In genomic region chr4:108032352-108032849, GRCm38 (mm10) we compare ENCODE assay signal across 9 mouse cellular contexts.
DNase-seq lines count a peak whose midpoint lies in the region; ATAC-seq and TF ChIP-seq lines count a peak whose summit lies in the region.
"Had no signal": no experiment of that assay in that cellular context is flagged by ENCODE, and none has a peak within 500 bp of the region (broad histone marks: within the 10 kb centered on the region; RNA-seq: fewer than 3 reads in every experiment).

No protein-coding gene starts in this region.

- no peak for TF ChIP-seq CTCF in left cerebral cortex, adult 2 months (IDR thresholded peaks at IDR 0.05)
- TF ChIP-seq CTCF in embryonic fibroblast, embryonic 13.5 days (IDR thresholded peaks at IDR 0.05; ENCODE audit: borderline replicate concordance, insufficient read depth, low read length) = no peak

- peak overlapping the region; percentile 67; the same call in 1 of the 2 replicates for H3K9ac ChIP-seq in intestine, embryonic 16.5 days (ENCODE audit: low read depth, low read length)
- H3K9ac ChIP-seq in neural tube, embryonic 12.5 days = peak overlapping the region; percentile 57

- 47% methylated on average over 11 of the region's 11 CpGs for WGBS in intestine, embryonic 16.5 days
- WGBS in neural tube, embryonic 12.5 days = 31% methylated on average over 11 of the region's 11 CpGs

- H3K4me3 ChIP-seq in left cerebral cortex, adult 2 months = peak overlapping the region; percentile 59
- peak overlapping the region; percentile 50 for H3K4me3 ChIP-seq in embryonic fibroblast, embryonic 13.5 days (ENCODE audit: insufficient read depth, low read length)
- H3K4me3 ChIP-seq in intestine, embryonic 16.5 days (ENCODE audit: low read length) = peak overlapping the region; percentile 60
- H3K4me3 ChIP-seq in neural tube, embryonic 12.5 days = peak overlapping the region; percentile 50

- no peak; the same call in 1 of the 2 replicates for TF ChIP-seq POLR2A in embryonic fibroblast, embryonic 13.5 days (IDR thresholded peaks at IDR 0.05; ENCODE audit: low read depth, low read length)

- ATAC-seq in intestine, embryonic 16.5 days = no peak
- no peak for ATAC-seq in neural tube, embryonic 12.5 days (ENCODE audit: low FRiP score, low read depth)
- ATAC-seq: Patski had no signal

- H3K27ac ChIP-seq in left cerebral cortex, adult 2 months = peak overlapping the region; percentile 50; the same call in 1 of the 2 replicates
- H3K27ac ChIP-seq in embryonic fibroblast, embryonic 13.5 days (ENCODE audit: insufficient read depth, low read length) = peak overlapping the region; percentile 90
- H3K27ac ChIP-seq in intestine, embryonic 16.5 days (ENCODE audit: low read length) = no peak overlapping the region
- no peak overlapping the region for H3K27ac ChIP-seq in neural tube, embryonic 12.5 days

- H3K36me3 ChIP-seq in intestine, embryonic 16.5 days (ENCODE audit: control insufficient read depth, insufficient read depth, low read length) = no peaks in the 10 kb centered on the region
- H3K36me3 ChIP-seq in neural tube, embryonic 12.5 days = no peaks in the 10 kb centered on the region

- DNase-seq in left cerebral cortex, adult 2 months (ENCODE audit: extremely low spot score in 1 of 2, low spot score in 2 of 2) = no peak
- DNase-seq in left cerebral cortex, adult 8-10 months (ENCODE audit: low spot score in 2 of 2) = no peak
- no peak for DNase-seq in layer of hippocampus, adult 9-11 months
- DNase-seq in ovary, postnatal 10 days (ENCODE audit: low spot score) = no peak
- no peak for DNase-seq in urinary bladder, postnatal 36 days (ENCODE audit: low spot score in 2 of 2)

- H3K4me1 ChIP-seq in embryonic fibroblast, embryonic 13.5 days (ENCODE audit: control insufficient read depth, insufficient read depth, low read length) = peaks cover 13% of the 10 kb centered on the region
- peaks cover 11% of the 10 kb centered on the region; the same call in 1 of the 2 replicates for H3K4me1 ChIP-seq in intestine, embryonic 16.5 days (ENCODE audit: control insufficient read depth, insufficient read depth, low read length)
- peaks cover 17% of the 10 kb centered on the region for H3K4me1 ChIP-seq in neural tube, embryonic 12.5 days

- intact Hi-C loops in left cerebral cortex, adult 2 months (cut with DNase I) = loop anchor here (2.0 kb wide), 3 partner anchors 26 to 48 kb away; no protein-coding TSS in a partner anchor

- H3K27me3 ChIP-seq in intestine, embryonic 16.5 days (replicated peaks; ENCODE audit: control insufficient read depth, insufficient read depth, low read length) = peaks cover 16% of the 10 kb centered on the region
- H3K27me3 ChIP-seq in neural tube, embryonic 12.5 days (replicated peaks) = peaks cover 48% of the 10 kb centered on the region
- H3K27me3 ChIP-seq: Patski had no signal

- H3K9me3 ChIP-seq in intestine, embryonic 16.5 days (ENCODE audit: control insufficient read depth, low read length) = no peaks in the 10 kb centered on the region
- no peaks in the 10 kb centered on the region for H3K9me3 ChIP-seq in neural tube, embryonic 12.5 days

- peak overlapping the region; percentile 97 for H3K4me2 ChIP-seq in intestine, embryonic 16.5 days (ENCODE audit: low read depth, low read length)
- peak overlapping the region; percentile 99 for H3K4me2 ChIP-seq in neural tube, embryonic 12.5 days (replicated peaks)

Comparison
In these comparisons a context has a peak if more than half of its experiments do, and no peak if none do; other contexts are left out.
1. H3K27ac ChIP-seq: peak in left cerebral cortex, adult 2 months (single experiment) and embryonic fibroblast, embryonic 13.5 days (single experiment); none in intestine, embryonic 16.5 days (single experiment) and neural tube, embryonic 12.5 days (single experiment).
2. Peak in every context shown above with its lines, with median percentiles within 50 percentile points of each other: H3K4me3 ChIP-seq.